Mouse (Mus musculus): ENCODE data around the gene Mroh2a.

Gene Mroh2a

GRCm38 (mm10) chr1:88276524-88277097 is 49.8 kb downstream of the Mroh2a start:
- peak in 1 of 2 experiments; percentile 24 for DNase-seq (ENCODE audit: low spot score in 2 of 2)

DNA sequence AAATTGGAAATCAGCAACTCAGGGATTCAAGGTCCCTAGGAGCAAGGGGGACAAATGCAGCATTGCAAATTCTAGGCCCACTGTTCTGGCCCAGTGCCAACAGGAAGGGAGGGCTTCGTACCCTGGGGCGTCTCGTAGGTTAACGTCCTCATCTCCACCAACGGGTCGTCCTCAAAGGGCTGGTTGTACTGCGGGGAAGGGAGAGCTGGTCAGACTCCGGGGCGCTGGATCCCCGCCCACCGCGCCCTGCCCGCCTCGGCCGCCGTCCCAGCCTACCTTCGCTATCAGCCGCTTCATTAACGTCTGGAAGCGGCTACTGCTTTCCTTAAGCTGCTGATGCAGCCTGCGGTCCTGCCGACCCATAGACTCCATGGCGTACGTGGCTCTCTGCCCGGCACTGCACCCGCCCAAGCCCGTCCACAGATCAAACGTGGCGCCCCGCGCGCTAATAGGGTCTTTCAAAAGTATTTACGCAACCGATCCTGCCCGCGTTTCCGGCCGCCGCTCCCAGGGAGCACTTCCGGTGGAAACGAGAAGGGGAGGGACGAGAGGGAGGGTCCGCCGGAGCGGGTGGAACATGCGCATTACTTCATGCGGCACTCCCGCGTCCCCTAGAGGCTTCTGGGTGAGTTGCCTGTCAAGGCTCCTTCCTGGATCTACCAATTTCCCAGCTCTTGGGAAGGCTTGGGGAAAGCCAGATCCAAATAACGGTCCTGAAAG is 50.5 kb downstream of the Mroh2a start, which contains the start of the genes Hjurp and Trpm8:
TSS of gene Hjurp (minus strand) at position 536 of the 720 bp plus-strand sequence.
TSS of gene Trpm8 (plus strand) at position 564 of the 720 bp plus-strand sequence.
- DNase-seq (ENCODE audit: low spot score in 2 of 2), result peak; percentile 100

DNA sequence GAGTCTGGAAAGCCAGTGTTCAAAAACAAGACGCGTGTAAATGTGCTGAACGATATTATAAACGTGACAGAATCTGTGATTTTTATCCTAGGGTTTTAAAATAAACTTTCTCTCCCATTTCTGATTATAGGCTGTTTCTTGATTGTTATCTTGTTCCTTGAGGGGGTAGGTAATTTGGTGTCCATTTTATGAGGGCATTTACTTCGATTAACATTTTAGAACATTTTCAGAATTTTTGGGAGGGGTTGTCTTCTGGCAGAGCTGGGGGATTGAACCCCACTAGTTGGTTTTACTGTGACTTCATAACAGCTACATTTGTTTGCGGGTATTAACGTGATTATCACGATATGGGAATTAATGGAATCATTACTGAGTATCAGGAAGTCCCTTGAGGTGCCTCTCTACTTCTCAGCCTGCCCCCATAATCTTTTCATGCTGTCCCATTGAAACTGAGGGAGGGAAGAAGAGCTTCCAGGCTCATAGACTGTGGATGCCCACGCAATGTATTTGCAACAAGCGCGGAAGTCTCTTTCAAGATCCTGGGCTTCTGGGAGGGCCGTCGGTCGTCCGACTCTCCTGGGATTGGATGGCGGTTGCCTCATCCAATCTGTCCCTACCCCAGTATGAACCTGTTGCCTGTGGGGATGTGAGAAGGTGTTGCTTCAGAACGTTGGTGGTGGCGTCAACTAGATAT is 51.2 kb downstream of the Mroh2a start:
- DNase-seq (ENCODE audit: low spot score in 2 of 2), result peak; percentile 26 to 41

DNA sequence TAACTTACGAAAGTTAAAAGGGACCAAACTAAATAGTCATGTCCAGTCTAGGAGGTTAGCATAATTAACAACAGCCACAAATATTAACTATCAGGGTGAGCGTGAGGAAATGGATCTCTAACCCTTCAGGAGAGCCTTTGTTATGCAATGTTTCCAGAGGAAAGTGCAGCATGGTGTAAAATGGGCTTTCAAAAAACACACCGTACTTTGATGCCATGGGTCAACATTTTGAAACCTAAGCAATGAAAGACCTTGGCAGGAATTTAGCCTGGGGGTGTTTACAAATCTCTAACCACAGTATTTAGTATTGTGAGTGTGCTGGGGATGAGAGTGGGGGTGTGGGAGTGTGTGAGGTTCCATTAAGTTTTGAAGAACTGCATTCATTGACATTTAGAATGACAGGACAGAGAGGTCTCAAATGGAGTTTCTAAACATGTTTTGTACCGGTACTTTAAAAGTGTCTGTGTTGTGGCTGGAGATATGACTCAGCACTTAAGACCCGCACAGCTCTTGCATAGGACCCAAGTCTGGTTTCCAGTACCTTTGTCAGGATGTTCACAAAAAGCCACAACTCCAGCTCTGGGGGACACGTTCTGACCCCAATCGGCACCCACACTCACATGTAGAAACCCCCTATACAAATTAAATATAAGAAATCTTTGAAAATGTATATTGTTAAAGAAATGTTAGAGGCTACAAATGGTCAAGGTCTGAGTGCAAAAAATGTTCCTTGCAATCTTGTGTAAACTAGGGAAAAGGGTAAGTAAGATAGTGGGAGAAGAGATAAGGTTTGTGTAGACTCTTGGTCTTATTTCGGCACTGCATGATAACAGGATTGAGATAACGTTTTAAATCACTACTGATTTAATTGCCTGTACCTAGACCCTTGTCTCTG is 52.6 kb downstream of the Mroh2a start:
- peak; percentile 16 to 21 for DNase-seq (ENCODE audit: low spot score in 2 of 2)

DNA sequence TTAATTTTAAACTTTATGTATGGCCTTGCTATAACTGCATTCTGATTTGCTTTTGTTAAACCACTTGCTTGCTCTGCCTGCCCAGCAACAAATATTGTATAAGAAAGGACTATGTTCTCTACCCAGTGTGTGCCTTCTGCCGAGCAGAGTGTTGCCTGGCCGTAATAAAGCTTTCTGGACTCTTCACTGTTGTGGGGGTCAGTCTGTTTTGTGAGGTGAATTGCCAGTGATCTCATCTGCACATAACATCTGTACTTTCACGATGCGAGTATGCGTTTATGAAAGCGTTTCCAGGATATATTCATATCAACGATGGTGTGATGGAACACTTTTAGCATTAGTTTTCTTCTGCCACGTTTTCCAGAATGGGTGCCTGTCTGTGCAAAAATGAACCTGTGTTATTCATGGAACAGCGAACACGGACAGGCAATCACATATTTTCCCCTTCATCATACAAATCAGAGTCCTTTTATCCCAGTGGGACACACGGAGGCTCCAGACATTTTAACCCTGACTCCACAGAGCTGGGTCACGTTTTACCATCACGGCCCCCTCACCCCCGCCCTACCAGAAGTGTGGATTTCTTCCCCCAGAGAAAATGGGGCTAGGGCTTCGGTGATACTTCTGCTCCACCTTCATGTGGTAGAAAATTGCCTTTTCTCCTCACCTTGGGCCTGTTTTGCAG is 53.4 kb downstream of the Mroh2a start:
- DNase-seq (ENCODE audit: low spot score in 2 of 2), result peak in 1 of 2 experiments; percentile 22

DNA sequence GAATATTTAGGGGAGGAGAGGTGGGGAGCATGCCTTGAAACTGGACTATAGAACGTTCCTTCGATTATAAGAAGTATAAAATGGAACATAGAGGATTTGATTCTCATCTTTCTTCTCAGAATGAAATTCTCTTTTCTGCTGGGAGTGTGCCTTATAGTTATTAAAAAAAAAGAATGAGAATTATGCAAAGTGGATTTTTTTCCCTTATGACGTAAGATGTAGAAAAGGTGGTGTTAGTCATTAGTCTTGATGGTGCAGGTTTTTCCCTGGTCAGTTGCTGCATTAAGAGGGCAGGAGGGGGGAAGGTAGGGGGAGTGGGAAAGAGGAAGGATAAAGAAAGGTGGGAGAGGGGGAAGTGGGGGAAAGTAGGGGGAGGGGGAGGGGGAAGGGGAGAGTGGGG is 55.5 kb downstream of the Mroh2a start:
- no peak for DNase-seq (ENCODE audit: low spot score in 2 of 2)

DNA sequence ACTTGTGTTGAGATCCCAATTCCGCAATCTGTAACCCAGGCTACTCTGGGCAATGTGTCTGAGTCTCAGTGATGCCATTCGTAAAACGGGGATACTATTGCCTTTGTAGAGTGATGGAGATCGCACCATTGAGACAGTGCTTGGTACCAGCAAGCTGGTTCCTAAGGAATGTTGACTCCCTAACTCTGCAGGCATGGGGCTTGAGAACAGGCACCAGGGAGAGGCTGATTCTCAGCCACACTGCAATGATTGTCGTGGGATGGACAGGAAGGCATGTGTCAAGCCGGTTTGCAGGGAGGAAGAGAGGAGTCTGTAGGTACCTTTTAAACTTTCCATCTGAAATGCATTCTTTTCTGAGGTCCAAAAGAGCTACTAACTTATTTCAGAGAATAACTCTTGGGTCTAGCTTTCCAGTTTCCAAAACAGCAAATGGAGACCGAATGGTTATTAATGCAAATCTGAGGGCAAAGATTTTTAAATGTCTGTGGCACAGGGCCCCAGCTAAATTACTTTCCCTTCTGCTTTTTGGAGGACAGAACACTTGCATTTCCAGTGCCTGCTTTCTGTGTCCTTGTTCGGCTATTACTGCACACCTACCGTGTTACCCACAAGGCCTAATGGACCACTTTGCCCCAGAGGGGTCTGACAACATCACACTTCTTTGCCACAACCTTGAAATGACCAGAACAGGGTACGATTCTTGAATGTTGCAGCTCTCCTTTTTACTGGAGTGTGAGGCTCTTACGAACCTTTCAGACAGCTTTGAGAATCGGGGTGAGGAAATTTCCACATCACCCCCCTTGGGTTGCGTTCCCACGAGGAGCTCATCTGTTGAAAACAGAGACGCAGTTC is 56.8 kb downstream of the Mroh2a start:
- DNase-seq (ENCODE audit: low spot score in 2 of 2), result no peak

- no peak for DNase-seq (ENCODE audit: low spot score in 2 of 2)
These were observed 57.6 kb downstream of the Mroh2a start for GRCm38 (mm10) chr1:88284228-88284945.

DNA sequence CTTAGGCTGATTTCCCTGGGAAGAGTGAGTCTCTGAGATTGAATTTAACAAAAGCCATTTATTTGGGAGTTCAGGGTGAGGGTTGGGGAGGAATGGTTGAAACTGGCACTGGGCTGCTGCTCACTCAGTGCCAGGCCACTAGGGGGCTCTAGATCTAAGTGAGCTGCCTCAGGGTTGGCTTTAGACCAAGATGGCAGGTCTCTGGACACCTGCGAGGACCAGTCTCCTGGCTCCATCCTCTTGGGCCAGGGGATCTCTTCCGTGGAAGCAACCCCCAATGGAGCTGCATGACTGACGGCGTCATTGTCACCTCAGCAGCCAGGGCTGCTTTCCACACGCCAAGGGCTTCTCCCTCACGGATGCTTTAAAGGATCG is 58.1 kb downstream of the Mroh2a start:
- no peak for DNase-seq (ENCODE audit: low spot score in 2 of 2)

GRCm38 (mm10) chr1:88285652-88286051 is 58.9 kb downstream of the Mroh2a start:
- DNase-seq (ENCODE audit: low spot score in 2 of 2), result no peak

DNA sequence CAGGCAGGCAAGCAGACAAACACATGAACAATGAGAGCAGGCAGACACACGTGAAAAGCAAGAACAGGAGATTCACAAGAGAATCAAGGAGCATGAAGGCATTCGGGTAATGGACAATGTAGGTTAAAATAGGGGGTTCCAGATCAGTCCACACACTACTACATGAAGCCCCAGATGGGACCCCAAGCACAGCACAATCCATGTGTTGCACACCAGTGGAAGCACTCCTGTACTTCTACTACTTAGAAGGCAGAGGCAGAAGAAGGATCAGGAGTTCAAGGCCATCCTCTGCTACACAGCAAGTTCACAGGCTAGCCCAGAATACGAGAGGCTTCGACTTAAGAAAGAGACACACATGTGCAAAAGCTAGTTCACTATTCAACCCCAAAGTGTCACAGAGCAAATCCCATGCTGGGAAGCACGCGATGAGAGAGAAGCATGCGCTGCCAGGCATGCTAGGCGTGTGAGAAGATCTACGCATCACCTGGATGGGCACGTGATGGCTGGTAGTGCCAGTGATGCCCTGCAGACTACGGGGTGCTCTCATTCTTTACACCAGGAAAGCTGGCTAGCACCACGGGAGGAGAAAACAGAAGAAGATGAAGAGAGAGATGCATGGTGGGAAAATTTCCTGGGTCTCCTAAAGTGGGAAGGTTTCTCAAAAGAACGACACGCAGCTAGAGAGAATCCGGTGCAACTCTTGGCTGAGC is 59.5 kb downstream of the Mroh2a start:
- DNase-seq (ENCODE audit: low spot score in 2 of 2), result no peak

GRCm38 (mm10) chr1:88286887-88287696 is 60.3 kb downstream of the Mroh2a start:
- peak; percentile 11 to 34 for DNase-seq (ENCODE audit: low spot score in 2 of 2)

DNA sequence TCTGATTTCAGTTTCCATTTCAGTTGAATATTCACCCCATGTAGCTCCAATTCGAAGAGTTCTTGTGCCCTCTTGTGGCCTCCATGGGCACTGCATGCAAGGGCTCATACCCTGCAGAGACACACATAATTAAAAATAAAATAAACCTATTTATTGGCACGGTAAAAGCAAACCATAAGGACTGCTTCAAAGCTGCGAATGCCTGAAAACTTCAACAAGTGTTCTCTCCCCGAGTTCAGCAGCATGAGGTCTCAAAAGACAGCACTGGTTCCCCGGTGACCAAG is 60.9 kb downstream of the Mroh2a start:
- DNase-seq (ENCODE audit: low spot score in 2 of 2), result peak; percentile 70 to 84

DNA sequence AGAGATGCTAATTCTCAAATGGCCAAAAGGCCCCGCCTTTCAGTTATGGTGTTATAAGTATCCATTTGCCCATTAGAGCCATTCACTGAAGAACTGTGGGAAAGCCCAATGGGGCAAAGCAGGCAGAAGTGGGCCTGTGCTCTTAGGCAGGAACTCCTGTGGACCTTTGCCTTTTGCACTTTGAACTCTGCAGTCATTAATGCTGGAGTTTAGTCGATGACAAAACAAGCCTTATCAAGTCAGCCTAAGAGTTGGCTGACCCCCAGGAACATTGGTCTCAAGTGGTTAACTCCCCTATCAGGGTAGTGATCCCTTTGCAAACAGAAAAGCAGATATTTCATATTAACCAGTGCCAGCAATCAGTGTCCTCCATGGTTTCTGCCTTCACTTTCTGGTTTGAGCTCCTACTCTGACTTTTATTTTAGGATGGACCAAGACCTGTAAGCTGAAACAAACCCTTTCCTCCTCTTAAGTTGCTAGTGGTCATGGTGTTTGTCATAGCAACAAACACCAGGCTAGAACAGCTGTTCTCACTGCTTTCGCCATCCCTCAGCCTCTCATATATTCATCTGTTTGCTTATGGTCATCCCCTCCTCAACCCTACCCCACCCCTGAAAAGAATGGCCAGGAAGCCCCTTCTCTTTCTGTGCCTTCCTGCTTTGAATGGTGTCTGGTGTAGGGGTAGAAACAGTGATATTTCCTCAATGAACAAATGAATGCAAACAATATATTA is 61.4 kb downstream of the Mroh2a start:
- DNase-seq (ENCODE audit: low spot score in 2 of 2), result peak; percentile 10 to 17

GRCm38 (mm10) chr1:88288789-88289127 is 62.0 kb downstream of the Mroh2a start:
- DNase-seq (ENCODE audit: low spot score in 2 of 2), result peak in 1 of 2 experiments; percentile 11

- DNase-seq (ENCODE audit: low spot score in 2 of 2), result no peak
These were observed 62.4 kb downstream of the Mroh2a start for GRCm38 (mm10) chr1:88289152-88289551.

DNA sequence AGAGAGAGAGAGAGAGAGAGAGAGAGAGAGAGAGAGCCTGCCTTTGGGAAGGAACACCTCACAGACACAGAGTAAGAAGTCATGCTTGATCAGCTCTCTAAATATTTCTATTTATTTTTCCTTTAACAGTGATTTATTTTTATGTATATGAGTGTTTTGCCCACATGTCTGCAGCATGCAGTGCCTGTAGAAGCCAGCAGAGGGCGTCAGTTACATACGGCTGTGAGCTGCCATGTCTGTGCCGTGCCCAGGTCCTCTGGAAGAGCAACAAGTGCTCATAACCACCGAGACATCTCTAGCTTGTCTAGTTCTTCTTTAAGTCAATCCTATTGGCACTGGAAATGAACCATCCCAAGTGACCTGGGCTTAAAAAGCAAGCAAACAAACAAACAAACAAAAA is 63.1 kb downstream of the Mroh2a start:
- peak; percentile 62 to 82 for DNase-seq (ENCODE audit: low spot score in 2 of 2)

DNA sequence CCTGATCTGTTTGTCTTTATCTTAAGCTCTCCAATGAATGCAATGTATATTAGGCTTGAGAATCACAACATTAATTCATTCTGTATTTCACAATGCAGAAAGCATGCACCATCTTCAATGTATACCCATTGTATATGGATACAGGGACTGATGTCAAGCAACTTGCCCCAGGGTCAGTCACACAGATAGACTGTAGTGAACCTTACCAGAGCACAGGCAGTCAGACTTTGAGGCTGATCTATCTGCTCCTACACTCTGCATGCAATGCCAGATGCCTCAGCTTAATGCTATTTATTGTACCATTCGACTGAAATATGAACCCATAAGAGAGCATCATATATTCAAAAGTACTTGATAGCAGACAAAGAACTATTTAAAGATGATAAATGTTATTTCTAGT is 63.7 kb downstream of the Mroh2a start:
- DNase-seq (ENCODE audit: low spot score in 2 of 2), result peak; percentile 5 to 13
